Mouse (Mus musculus): ENCODE measurements around the gene Dupd1. TPM values are rescaled to one million over a fixed set of nuclear protein-coding genes. Genes with fewer than 3 reads are reported as not detected.
"Not testable (repeated sequence)": the region's sequence is repeated elsewhere in the genome, so short reads cannot be mapped to it uniquely, and the experiment has no call there.

Dupd1 gene
- polyA plus RNA-seq, 1 experiment from 2014 or later = not detected

DNA sequence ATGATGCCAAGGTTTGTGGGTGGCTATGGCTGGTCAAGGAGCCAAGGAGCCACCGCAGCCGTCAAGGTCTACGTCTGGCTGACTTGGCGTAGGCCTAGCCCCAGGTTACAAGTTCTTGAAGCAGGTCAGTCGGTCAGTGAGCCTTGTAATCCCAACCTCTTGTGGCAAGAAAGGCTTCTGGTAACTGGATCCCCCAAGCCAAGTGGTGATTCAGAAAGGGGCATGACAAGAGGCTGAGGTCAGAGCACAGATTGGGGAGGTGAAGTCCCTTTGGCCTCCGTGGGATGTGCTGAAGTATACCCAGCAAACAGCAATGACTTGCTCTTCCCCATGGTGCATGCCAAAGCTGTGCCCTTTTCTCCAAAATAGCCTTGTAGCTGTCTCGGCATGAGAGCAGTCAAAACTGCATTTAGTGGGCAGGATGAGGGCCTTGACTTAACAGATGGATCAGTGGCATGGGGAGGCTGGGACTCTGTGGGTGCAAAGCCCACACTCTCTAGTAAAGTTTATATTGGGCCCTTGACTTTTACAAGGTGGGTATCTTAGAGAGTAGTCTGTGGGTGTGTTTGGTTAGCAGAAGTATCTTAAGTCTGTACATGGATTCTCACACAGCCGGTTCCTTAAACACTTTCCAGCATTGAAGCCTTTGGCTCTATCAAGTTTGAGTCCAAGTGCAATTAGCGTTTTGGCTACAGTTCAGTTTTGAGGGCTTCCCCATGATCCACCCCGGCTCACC, 28.8 kb downstream of the Dupd1 start:
- WGBS = 91% methylated on average over 10 of the region's 10 CpGs

DNA sequence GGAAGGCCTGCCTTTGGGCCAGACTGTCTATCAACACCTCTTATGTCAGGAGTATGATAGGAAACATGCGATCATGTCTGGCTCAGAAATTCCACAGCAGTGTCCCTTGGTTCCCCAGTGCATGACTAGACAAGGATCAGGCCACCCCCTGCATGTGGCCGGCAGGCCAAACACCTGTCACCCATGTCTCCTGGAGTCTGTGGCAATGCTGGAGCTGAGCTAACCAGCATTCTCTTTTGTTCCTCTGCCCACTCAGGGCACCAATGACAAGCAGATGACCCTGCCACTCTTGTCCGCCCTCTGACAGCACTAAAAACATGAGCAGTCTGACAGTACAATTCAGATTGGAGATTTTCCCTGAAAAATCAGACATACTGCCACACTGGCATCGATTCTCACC, 30.5 kb downstream of the Dupd1 start:
- peaks cover 14% of the 10 kb centered on the region for H3K27me3 ChIP-seq (replicated peaks)
- no peaks in the 10 kb centered on the region for H3K36me3 ChIP-seq (replicated peaks)
- no peak overlapping the region for H3K9ac ChIP-seq
- H3K4me3 ChIP-seq = no peak overlapping the region
- peaks cover 24% of the 10 kb centered on the region for H3K4me1 ChIP-seq
- no peaks in the 10 kb centered on the region for H3K9me3 ChIP-seq
- no peak overlapping the region for H3K27ac ChIP-seq
- ATAC-seq (replicated peaks) = no peak
- 73% methylated on average over 4 of the region's 4 CpGs for whole genome bisulfite sequencing
- no peak overlapping the region for H3K4me2 ChIP-seq

More for the DNA sequence above, 28.8 kb downstream of the Dupd1 start:
- Histone ChIP-seq H3K36me3 (replicated peaks) (no peaks in the 10 kb centered on the region), H3K9ac (no peak overlapping the region), H3K4me1 (peaks cover 15% of the 10 kb centered on the region; the same call in 1 of the 2 replicates), H3K27me3 (replicated peaks) (peaks cover 14% of the 10 kb centered on the region), H3K4me2 (no peak overlapping the region), H3K27ac (no peak overlapping the region), H3K9me3 (no peaks in the 10 kb centered on the region), H3K4me3 (no peak overlapping the region)
- ATAC-seq (replicated peaks) = no peak

DNA sequence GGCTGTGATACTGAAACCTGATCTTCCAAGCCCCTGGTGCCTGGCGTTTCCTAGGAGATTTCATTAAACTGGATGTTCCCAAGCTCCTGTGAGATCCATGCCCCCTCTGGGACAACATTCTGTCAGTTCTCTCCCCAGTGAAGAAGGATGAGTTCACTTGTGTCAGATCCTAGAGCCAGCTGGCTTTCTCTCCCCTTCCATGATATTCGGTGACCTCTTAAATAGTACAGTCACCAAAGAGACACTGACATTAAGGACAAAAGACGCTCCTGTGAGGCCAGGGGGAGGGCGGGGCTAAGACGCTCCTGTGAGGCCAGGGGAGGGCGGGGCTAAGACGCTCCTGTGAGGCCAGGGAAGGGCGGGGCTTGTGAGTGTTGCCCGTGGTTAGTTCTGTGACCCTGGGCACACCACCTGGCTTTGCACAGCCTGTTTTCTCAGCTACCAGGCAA, 31.7 kb downstream of the Dupd1 start:
- Histone ChIP-seq H3K9ac (no peak overlapping the region), H3K36me3 (replicated peaks) (no peaks in the 10 kb centered on the region), H3K4me3 (no peak overlapping the region), H3K4me1 (peaks cover 24% of the 10 kb centered on the region), H3K27ac (peak overlapping the region; percentile 28; the same call in 1 of the 2 replicates), H3K27me3 (replicated peaks) (peaks cover 14% of the 10 kb centered on the region), H3K4me2 (peak overlapping the region; percentile 42), H3K9me3 (no peaks in the 10 kb centered on the region)
- 0% methylated on average over 9 of the region's 9 CpGs for WGBS
- ATAC-seq (replicated peaks) = no peak

- H3K27ac ChIP-seq = no peak overlapping the region
- H3K4me2 ChIP-seq = no peak overlapping the region
- peaks cover 16% of the 10 kb centered on the region for H3K4me1 ChIP-seq
- no peaks in the 10 kb centered on the region for H3K9me3 ChIP-seq
- no peaks in the 10 kb centered on the region for H3K36me3 ChIP-seq (replicated peaks)
- no peak overlapping the region for H3K9ac ChIP-seq
- no peaks in the 10 kb centered on the region for H3K27me3 ChIP-seq (replicated peaks)
- 31% methylated on average over 8 of the region's 8 CpGs for WGBS
- H3K4me3 ChIP-seq = no peak overlapping the region
- no peak for ATAC-seq (replicated peaks)
These were observed 34.7 kb downstream of the Dupd1 start for GRCm38 (mm10) chr14:21679631-21680201.

DNA sequence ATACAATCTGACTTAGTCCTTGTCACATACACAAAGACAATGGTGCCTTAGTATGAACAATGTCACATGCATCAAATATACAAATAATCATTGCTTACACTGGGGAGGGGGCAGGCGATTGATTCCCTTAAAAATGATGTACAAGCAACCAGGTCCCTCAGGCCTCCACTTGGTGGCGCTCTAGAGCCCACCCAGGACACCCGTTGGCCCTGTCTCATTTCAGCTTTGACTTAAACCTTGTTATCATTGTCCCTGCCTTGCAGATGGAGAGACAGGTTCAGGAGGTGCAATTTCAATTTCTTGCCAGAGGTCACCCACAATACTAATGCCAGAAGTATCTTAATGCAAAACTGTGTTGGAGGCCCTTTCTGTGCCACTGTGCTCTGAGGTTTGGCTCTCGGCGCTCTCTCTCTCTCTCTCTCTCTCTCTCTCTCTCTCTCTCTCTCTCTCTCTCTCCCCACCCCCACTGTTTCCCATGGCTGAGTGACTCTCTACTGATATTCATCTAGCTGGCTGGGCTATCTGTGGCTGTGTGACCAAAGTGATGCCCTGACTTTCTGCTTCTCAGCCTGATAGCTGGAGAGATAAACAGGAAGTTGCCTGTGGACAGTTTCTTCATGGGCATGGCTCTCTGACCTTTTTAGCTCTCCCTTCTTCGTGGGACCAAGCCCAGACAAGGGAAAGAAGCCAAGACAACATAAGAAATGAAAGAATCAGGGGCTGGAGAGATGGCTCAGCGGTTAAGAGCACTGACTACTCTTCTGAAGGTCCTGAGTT, 35.7 kb downstream of the Dupd1 start:
- H3K4me3 ChIP-seq = no peak overlapping the region
- no peak overlapping the region for H3K9ac ChIP-seq
- H3K4me2 ChIP-seq = no peak overlapping the region
- no peak overlapping the region for H3K27ac ChIP-seq
- ATAC-seq (replicated peaks) = no peak
- H3K36me3 ChIP-seq (replicated peaks) = no peaks in the 10 kb centered on the region
- H3K27me3 ChIP-seq (replicated peaks) = no peaks in the 10 kb centered on the region
- WGBS = 39% methylated on average over 7 of the region's 7 CpGs
- no peaks in the 10 kb centered on the region for H3K9me3 ChIP-seq
- H3K4me1 ChIP-seq = peaks cover 16% of the 10 kb centered on the region

GRCm38 (mm10) chr14:21676223-21676622, 38.2 kb downstream of the Dupd1 start:
- H3K4me3 ChIP-seq = no peak overlapping the region
- no peak overlapping the region for H3K4me2 ChIP-seq
- H3K27ac ChIP-seq = no peak overlapping the region
- H3K9me3 ChIP-seq = no peaks in the 10 kb centered on the region
- peaks cover 9% of the 10 kb centered on the region for H3K4me1 ChIP-seq
- no peak overlapping the region for H3K9ac ChIP-seq
- WGBS = 88% methylated on average over 2 of the region's 2 CpGs
- no peak for ATAC-seq (replicated peaks)
- no peaks in the 10 kb centered on the region for H3K36me3 ChIP-seq (replicated peaks)
- no peaks in the 10 kb centered on the region for H3K27me3 ChIP-seq (replicated peaks)

DNA sequence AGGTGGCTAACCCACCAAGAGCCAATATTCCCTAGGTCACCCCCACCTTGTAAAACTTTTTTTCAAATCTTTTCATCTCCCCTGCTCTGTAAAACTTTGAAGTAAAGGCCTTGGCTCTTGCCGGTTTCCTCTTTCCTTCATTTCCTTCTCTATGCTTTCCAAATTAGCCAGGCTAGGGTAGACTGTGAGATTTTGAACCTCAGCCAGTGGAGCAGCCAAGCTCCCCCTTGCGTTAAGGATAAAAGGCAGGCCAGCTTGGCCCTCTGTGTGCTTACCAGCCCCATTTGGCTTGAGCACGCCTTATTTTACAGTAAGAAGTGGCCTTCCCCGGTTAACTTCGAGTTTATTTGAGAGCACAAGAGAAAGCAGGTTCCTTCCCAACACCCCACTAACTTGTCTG, 39.9 kb downstream of the Dupd1 start:
- H3K9ac ChIP-seq = no peak overlapping the region
- no peaks in the 10 kb centered on the region for H3K27me3 ChIP-seq (replicated peaks)
- H3K36me3 ChIP-seq (replicated peaks) = peaks cover 12% of the 10 kb centered on the region; the same call in 1 of the 2 replicates
- no peak overlapping the region for H3K4me3 ChIP-seq
- no peak overlapping the region for H3K27ac ChIP-seq
- ATAC-seq (replicated peaks) = no peak
- H3K4me1 ChIP-seq = peaks cover 2% of the 10 kb centered on the region
- no peaks in the 10 kb centered on the region for H3K9me3 ChIP-seq
- no peak overlapping the region for H3K4me2 ChIP-seq
- WGBS = 69% methylated on average over 5 of the region's 5 CpGs

GRCm38 (mm10) chr14:21673100-21673499, 41.3 kb downstream of the Dupd1 start:
- Histone ChIP-seq H3K4me3 (no peak overlapping the region), H3K9ac (no peak overlapping the region), H3K36me3 (replicated peaks) (peaks cover 23% of the 10 kb centered on the region), H3K9me3 (no peaks in the 10 kb centered on the region), H3K4me2 (no peak overlapping the region), H3K27me3 (replicated peaks) (no peaks in the 10 kb centered on the region), H3K27ac (no peak overlapping the region), H3K4me1 (no peaks in the 10 kb centered on the region)
- WGBS = 59% methylated on average over 4 of the region's 4 CpGs
- no peak for ATAC-seq (replicated peaks)

DNA sequence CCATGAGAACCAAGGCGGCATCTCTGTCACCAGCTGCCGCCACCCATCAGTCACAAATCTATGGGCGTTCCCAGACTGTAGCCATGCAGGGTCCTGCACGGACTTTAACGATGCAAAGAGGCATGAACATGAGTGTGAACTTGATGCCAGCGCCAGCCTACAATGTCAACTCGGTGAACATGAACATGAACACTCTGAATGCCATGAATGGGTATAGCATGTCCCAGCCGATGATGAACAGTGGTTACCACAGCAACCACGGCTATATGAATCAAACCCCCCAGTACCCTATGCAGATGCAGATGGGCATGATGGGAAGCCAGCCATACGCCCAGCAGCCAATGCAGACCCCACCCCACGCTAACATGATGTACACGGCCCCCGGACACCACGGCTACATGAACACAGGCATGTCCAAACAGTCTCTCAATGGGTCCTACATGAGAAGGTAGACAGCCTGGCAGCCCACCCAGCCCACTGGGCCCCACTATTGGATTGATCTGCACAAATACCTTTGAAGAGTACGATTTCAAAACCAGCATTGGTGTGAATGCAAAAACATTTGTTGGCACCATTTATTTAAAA, 43.9 kb downstream of the Dupd1 start:
- not testable (repeated sequence) for H3K9me3 ChIP-seq; H3K4me2 ChIP-seq; H3K27me3 ChIP-seq (replicated peaks); H3K4me1 ChIP-seq; H3K4me3 ChIP-seq; H3K27ac ChIP-seq; H3K9ac ChIP-seq
- WGBS = 90% methylated on average over 15 of the region's 15 CpGs
- peaks cover 25% of the 10 kb centered on the region for H3K36me3 ChIP-seq (replicated peaks)
- 0 out of 2 replicates have a peak, but pooled peaks have one; percentile 14 for ATAC-seq (replicated peaks)

- Histone ChIP-seq H3K27ac (no peak overlapping the region), H3K4me1 (no peaks in the 10 kb centered on the region), H3K9ac (no peak overlapping the region), H3K36me3 (replicated peaks) (peaks cover 25% of the 10 kb centered on the region), H3K4me3 (no peak overlapping the region), H3K27me3 (replicated peaks) (no peaks in the 10 kb centered on the region), H3K4me2 (no peak overlapping the region), H3K9me3 (no peaks in the 10 kb centered on the region)
- WGBS = 87% methylated on average over 11 of the region's 11 CpGs
- peak; percentile 37; the same call in 1 of the 2 replicates for ATAC-seq (replicated peaks)
These were observed 44.5 kb downstream of the Dupd1 start for GRCm38 (mm10) chr14:21669633-21670421.

DNA sequence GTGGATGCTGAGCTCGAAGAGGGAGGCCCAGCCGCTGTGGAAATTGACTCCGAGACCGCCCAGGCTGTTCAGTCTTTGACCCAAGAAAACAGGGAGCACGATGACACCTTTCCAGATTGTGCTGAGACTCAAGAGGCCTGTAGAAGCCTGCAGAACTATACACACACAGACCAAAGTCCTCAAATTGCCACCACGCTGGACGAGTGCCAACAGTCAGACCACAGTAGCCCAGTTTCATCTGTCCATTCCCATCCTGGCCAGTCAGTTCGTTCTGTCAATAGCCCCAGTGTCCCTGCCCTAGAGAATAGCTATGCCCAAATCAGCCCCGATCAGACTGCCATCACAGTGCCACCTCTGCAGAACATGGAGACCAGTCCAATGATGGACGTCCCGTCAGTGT, 45.2 kb downstream of the Dupd1 start:
- WGBS = 91% methylated on average over 11 of the region's 11 CpGs
- Histone ChIP-seq H3K4me1 (no peaks in the 10 kb centered on the region), H3K36me3 (replicated peaks) (peaks cover 25% of the 10 kb centered on the region), H3K4me3 (no peak overlapping the region), H3K9me3 (no peaks in the 10 kb centered on the region), H3K27ac (no peak overlapping the region), H3K27me3 (replicated peaks) (no peaks in the 10 kb centered on the region), H3K4me2 (no peak overlapping the region), H3K9ac (no peak overlapping the region)
- no peak for ATAC-seq (replicated peaks)

Data from midbrain, embryonic 15.5 days (tissue).